Mouse (Mus musculus) heart, postnatal 14 days (tissue): ENCODE data around the gene Perp. TPM values are rescaled to one million over a fixed set of nuclear protein-coding genes. Genes with fewer than 3 reads are reported as not detected.

Experiments used
- DNase-seq, 2 experiments: peaks; one replicate each; pipeline ENCODE4 v3.0.0; 2021 to 2022
- intact Hi-C: fragments of 180-260 bp; cut with DNase I; formaldehyde crosslinking; loops from one replicate; pipeline ENCODE4 v1.15.1; 2025
- total RNA-seq, 2 experiments: library from RNA; stranded (reverse); gene quantifications; 2 replicates each; pipeline ENCODE4 v1.2.3; 2021

The Perp gene
- total RNA-seq, 2 experiments from 2014 or later, result 147 TPM

GRCm38 (mm10) chr10:18860119-18860824 is 15.5 kb downstream of the Perp start:
- intact Hi-C loops, result no loop called here
- DNase-seq, result no peak

- no peak for DNase-seq
- intact Hi-C loops, result no loop called here
Measured at GRCm38 (mm10) chr10:18860831-18861230, 16.0 kb downstream of the Perp start.

- no peak for DNase-seq
- intact Hi-C loops, result no loop called here
Measured at GRCm38 (mm10) chr10:18861418-18861817, 16.6 kb downstream of the Perp start.

GRCm38 (mm10) chr10:18863332-18863731 is 18.5 kb downstream of the Perp start:
- DNase-seq, result peak; percentile 14 to 29
- intact Hi-C loops, result no loop called here

- DNase-seq, result no peak
- intact Hi-C loops, result no loop called here
Measured at GRCm38 (mm10) chr10:18864753-18865152, 19.9 kb downstream of the Perp start.

GRCm38 (mm10) chr10:18870990-18871389 is 26.2 kb downstream of the Perp start:
- intact Hi-C loops, result no loop called here
- DNase-seq, result no peak

GRCm38 (mm10) chr10:18876211-18876610 is 31.4 kb downstream of the Perp start:
- intact Hi-C loops, result no loop called here
- DNase-seq, result no peak

GRCm38 (mm10) chr10:18878111-18878510 is 33.3 kb downstream of the Perp start:
- intact Hi-C loops, result no loop called here
- DNase-seq, result no peak

- intact Hi-C loops, result no loop called here
- no peak for DNase-seq
Measured at GRCm38 (mm10) chr10:18879160-18879559, 34.3 kb downstream of the Perp start.

- DNase-seq, result no peak
- intact Hi-C loops, result no loop called here
Measured at GRCm38 (mm10) chr10:18879690-18880089, 34.9 kb downstream of the Perp start.

- DNase-seq, result no peak
- intact Hi-C loops, result no loop called here
Measured at GRCm38 (mm10) chr10:18882190-18882589, 37.4 kb downstream of the Perp start.

- peak; percentile 78 to 83 for DNase-seq
- intact Hi-C loops, result loop anchor here (5.0 kb wide), 1 partner anchor 40 kb away; the partner anchor contains the start of gene Perp
Measured at GRCm38 (mm10) chr10:18886918-18887625, 42.3 kb downstream of the Perp start.

GRCm38 (mm10) chr10:18888751-18889150 is 43.9 kb downstream of the Perp start:
- no peak for DNase-seq
- intact Hi-C loops, result loop anchor here (5.0 kb wide), 1 partner anchor 41 kb away; the partner anchor contains the start of gene Perp

- intact Hi-C loops, result loop anchor here (5.0 kb wide), 1 partner anchor 42 kb away; the partner anchor contains the start of gene Perp
- no peak for DNase-seq
Measured at GRCm38 (mm10) chr10:18889255-18889654, 44.4 kb downstream of the Perp start.

- intact Hi-C loops, result no loop called here
- no peak for DNase-seq
Measured at GRCm38 (mm10) chr10:18891110-18891509, 46.3 kb downstream of the Perp start.

- no peak for DNase-seq
- intact Hi-C loops, result no loop called here
Measured at GRCm38 (mm10) chr10:18892102-18892501, 47.3 kb downstream of the Perp start.

GRCm38 (mm10) chr10:18894259-18895166 is 49.7 kb downstream of the Perp start:
- intact Hi-C loops, result no loop called here
- no peak for DNase-seq

GRCm38 (mm10) chr10:18904108-18904507 is 59.3 kb downstream of the Perp start:
- intact Hi-C loops, result loop anchor here (1.0 to 2.0 kb wide), 2 partner anchors 67 to 341 kb away; no protein-coding TSS in a partner anchor

More at GRCm38 (mm10) chr10:18904108-18904507, 59.3 kb downstream of the Perp start:
- peak; percentile 58 to 73 for DNase-seq
